Mouse (Mus musculus) right cerebral cortex, adult 2 months (tissue): ENCODE measurements around the gene Zcchc2.

Experiments
- DNase-seq, 2 experiments: peaks; one replicate each; pipeline ENCODE4 v3.0.0; 2021 to 2022; ENCODE audit warnings: low spot score in 2 of 2

Gene Zcchc2

GRCm38 (mm10) chr1:106072071-106072440, 81.8 kb downstream of the Zcchc2 start:
- DNase-seq = peak in 1 of 2 experiments; percentile 24

- DNase-seq = no peak
Measured at GRCm38 (mm10) chr1:106073166-106073565, 83.0 kb downstream of the Zcchc2 start.

GRCm38 (mm10) chr1:106074141-106074540, 83.9 kb downstream of the Zcchc2 start:
- DNase-seq = no peak

GRCm38 (mm10) chr1:106074656-106075055, 84.5 kb downstream of the Zcchc2 start:
- no peak for DNase-seq

GRCm38 (mm10) chr1:106076641-106077040, 86.4 kb downstream of the Zcchc2 start:
- no peak for DNase-seq

- no peak for DNase-seq
Measured at GRCm38 (mm10) chr1:106077166-106077565, 87.0 kb downstream of the Zcchc2 start.
